Mouse (Mus musculus) ES-E14 (cell line): ENCODE results near the gene Brpf1. TPM values are rescaled to one million over a fixed set of nuclear protein-coding genes. Genes with fewer than 3 reads are reported as not detected.

Experiments
- DNase-seq: peaks from one replicate; pipeline ENCODE4 v3.0.0-alpha.2; 2013; ENCODE audit warnings: low read depth, low spot score
- H3K27ac ChIP-seq: 2 replicates; pipeline ENCODE4 v1.5.1; 2012; ENCODE audit warnings: low read depth, mild to moderate bottlenecking, low read length, moderate library complexity, mixed read lengths; ENCODE audit not compliant: poor library complexity, insufficient read depth, severe bottlenecking
- H3K36me3 ChIP-seq: 2 replicates; pipeline ENCODE4 v1.6.1; 2012; ENCODE audit warnings: mild to moderate bottlenecking, low read length, moderate library complexity, mixed read lengths; ENCODE audit not compliant: control insufficient read depth, poor library complexity, insufficient read depth, severe bottlenecking
- H3K4me1 ChIP-seq, 2 experiments: fragments of 150-350 bp in 1 of 2; sonication (generic) in 1 of 2; 2 replicates each; pipeline ENCODE4 v1.6.1; 2012; ENCODE audit warnings: low read length in 2 of 2, mild to moderate bottlenecking in 1 of 2, mixed read lengths in 1 of 2; ENCODE audit not compliant: control insufficient read depth in 2 of 2, insufficient read depth in 2 of 2, poor library complexity in 1 of 2
- H3K4me3 ChIP-seq, 2 experiments: fragments of 150-350 bp in 1 of 2; sonication (generic) in 1 of 2; 2 replicates each; pipeline ENCODE4 v1.5.1; 2012; ENCODE audit warnings: low read length in 2 of 2, low read depth in 1 of 2, mild to moderate bottlenecking in 1 of 2, mixed read lengths in 1 of 2; ENCODE audit not compliant: insufficient read depth in 1 of 2, poor library complexity in 1 of 2, severe bottlenecking in 1 of 2
- H3K9ac ChIP-seq: 2 replicates; pipeline ENCODE4 v1.6.1; 2012; ENCODE audit warnings: low read depth, mild to moderate bottlenecking, low read length, mixed read lengths; ENCODE audit not compliant: poor library complexity, insufficient read depth, severe bottlenecking
- H3K9me3 ChIP-seq: fragments of 150-350 bp; sonication (generic); 2 replicates; pipeline ENCODE4 v1.6.1; 2012; ENCODE audit warnings: low read depth, mild to moderate bottlenecking, low read length; ENCODE audit not compliant: control insufficient read depth, insufficient read depth
- CHD2 ChIP-seq: IDR thresholded peaks from 2 replicates; pipeline ENCODE4 v1.6.1; 2014; ENCODE audit warnings: mild to moderate bottlenecking, low read depth, low read length, inconsistent platforms
- HCFC1 ChIP-seq: IDR thresholded peaks from 2 replicates; pipeline ENCODE4 v1.6.1; 2012; ENCODE audit warnings: low read length, inconsistent platforms, borderline replicate concordance; ENCODE audit not compliant: insufficient read depth
- MAFK ChIP-seq: IDR thresholded peaks from 2 replicates; pipeline ENCODE4 v1.6.1; 2014; ENCODE audit warnings: mild to moderate bottlenecking, low read depth, low read length, inconsistent platforms; ENCODE audit not compliant: insufficient read depth
- ZC3H11A ChIP-seq: IDR thresholded peaks from 2 replicates; pipeline ENCODE4 v1.6.1; 2012; ENCODE audit warnings: low read depth, mild to moderate bottlenecking, inconsistent platforms, low read length, borderline replicate concordance
- ZNF384 ChIP-seq: IDR thresholded peaks from 2 replicates; pipeline ENCODE4 v1.6.1; 2012; ENCODE audit warnings: low read depth, low read length, inconsistent platforms
- in situ Hi-C, 2 experiments: fragments of 600-800 bp; cut with MboI; formaldehyde crosslinking; loops; one replicate each; pipeline ENCODE4 v1.15.1; 2025; ENCODE audit warnings: low sequenced_read_pairs in 2 of 2, inconsistent platforms in 1 of 2; ENCODE audit not compliant: unreplicated experiment in 2 of 2
- total RNA-seq: library from RNA; depleted of rRNA; stranded (reverse); fragments of 300-350 nt; gene quantifications from 2 replicates; pipeline ENCODE4 v1.2.3, GENCODE M21; 2012

The Brpf1 gene
- total RNA-seq, 1 experiment, result 38.8 TPM

GRCm38 (mm10) chr6:113284931-113285330 lies 22.0 kb upstream of the Brpf1 start:
- in situ Hi-C loops, result no loop called here
- Histone ChIP-seq H3K4me3 (no peak overlapping the region), H3K36me3 (no peaks in the 10 kb centered on the region), H3K27ac (no peak overlapping the region), H3K9me3 (no peaks in the 10 kb centered on the region), H3K4me1 (peaks cover under 1 to 22% of the 10 kb centered on the region in 2 experiments; a peak in 2 of 4 replicates), H3K9ac (no peak overlapping the region)
- DNase-seq, result no peak
- TF ChIP-seq ZC3H11A (no peak), HCFC1 (no peak), ZNF384 (no peak), CHD2 (no peak), MAFK (no peak)

DNA sequence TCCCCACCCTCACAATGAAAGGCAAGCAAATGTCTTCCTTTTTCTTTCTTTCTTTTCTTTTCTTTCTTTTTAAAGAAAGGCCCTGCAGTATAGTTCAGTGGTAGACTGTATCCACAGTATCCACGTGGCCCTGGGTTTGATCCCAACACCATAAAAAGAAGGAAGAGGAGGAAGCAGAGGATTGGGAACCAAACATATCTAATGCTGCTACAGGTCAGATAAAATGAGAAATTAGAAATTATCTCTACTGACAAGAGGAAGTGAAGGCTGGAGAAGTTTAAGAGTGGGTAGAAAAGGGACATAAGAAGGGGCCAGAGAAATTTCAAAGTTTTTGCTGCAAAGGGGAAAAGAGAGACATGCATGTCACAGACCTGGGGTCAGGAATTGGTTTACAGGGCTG lies 20.6 kb upstream of the Brpf1 start:
- Histone ChIP-seq H3K27ac (no peak overlapping the region), H3K4me3 (no peak overlapping the region), H3K4me1 (peaks cover 3 to 23% of the 10 kb centered on the region in 2 experiments; a peak in 2 of 4 replicates), H3K9ac (no peak overlapping the region), H3K9me3 (no peaks in the 10 kb centered on the region), H3K36me3 (no peaks in the 10 kb centered on the region)
- DNase-seq, result no peak
- in situ Hi-C loops, result no loop called here
- TF ChIP-seq MAFK (no peak), ZC3H11A (no peak), HCFC1 (no peak), ZNF384 (no peak), CHD2 (no peak)

GRCm38 (mm10) chr6:113287236-113287635 lies 19.7 kb upstream of the Brpf1 start:
- DNase-seq, result no peak
- no peak overlapping the region for H3K9ac ChIP-seq
- H3K4me3 ChIP-seq, result no peak overlapping the region
- H3K4me1 ChIP-seq, result peaks cover 3 to 23% of the 10 kb centered on the region in 2 experiments; a peak in 2 of 4 replicates
- H3K36me3 ChIP-seq, result no peaks in the 10 kb centered on the region
- no peak overlapping the region for H3K27ac ChIP-seq
- TF ChIP-seq MAFK (no peak), HCFC1 (no peak), CHD2 (no peak), ZC3H11A (no peak), ZNF384 (no peak)
- H3K9me3 ChIP-seq, result no peaks in the 10 kb centered on the region
- in situ Hi-C loops, result no loop called here

- no peak for TF ChIP-seq CHD2
- TF ChIP-seq HCFC1, result no peak
- no peak for TF ChIP-seq ZNF384
- no peak for TF ChIP-seq ZC3H11A
- DNase-seq, result no peak
- Histone ChIP-seq H3K36me3 (no peaks in the 10 kb centered on the region), H3K9ac (no peak overlapping the region), H3K4me1 (peaks cover 3 to 22% of the 10 kb centered on the region in 2 experiments; a peak in 2 of 4 replicates), H3K9me3 (no peaks in the 10 kb centered on the region), H3K27ac (no peak overlapping the region), H3K4me3 (no peak overlapping the region; a peak in 1 of 4 replicates)
- in situ Hi-C loops, result no loop called here
Observed at GRCm38 (mm10) chr6:113289346-113289745, 17.6 kb upstream of the Brpf1 start.

- TF ChIP-seq ZC3H11A (no peak), CHD2 (peak; percentile 77)
- in situ Hi-C loops, result no loop called here
- no peak overlapping the region for H3K9ac ChIP-seq
Observed at GRCm38 (mm10) chr6:113290346-113290745, 16.6 kb upstream of the Brpf1 start.

More at GRCm38 (mm10) chr6:113290346-113290745, 16.6 kb upstream of the Brpf1 start:
- no peak for DNase-seq
- no peak overlapping the region for H3K4me3 ChIP-seq
- H3K27ac ChIP-seq, result no peak overlapping the region
- H3K4me1 ChIP-seq, result peaks cover 3 to 30% of the 10 kb centered on the region in 2 experiments; a peak in 2 of 4 replicates
- H3K36me3 ChIP-seq, result no peaks in the 10 kb centered on the region
- no peaks in the 10 kb centered on the region for H3K9me3 ChIP-seq
